Mouse (Mus musculus) heart, embryonic 16.5 days (tissue): Measurements from ENCODE around the gene Cblc. TPM values are rescaled to one million over a fixed set of nuclear protein-coding genes. Genes with fewer than 3 reads are reported as not detected.

Source experiments
- ATAC-seq: fragments of 200-750 bp; cut with Nextera tagmentation; replicated peaks from 2 replicates; pipeline ENCODE4 v1.8.0; 2017; ENCODE audit warnings: moderate number of reproducible peaks; ENCODE audit not compliant: insufficient read depth, low FRiP score; ENCODE audit errors: extremely low read depth
- H3K27ac ChIP-seq: fragments of 300-500 bp; sonication (generic); 2 replicates; pipeline ENCODE4 v1.5.1; 2014; ENCODE audit warnings: mild to moderate bottlenecking, low read length, control low read depth, moderate library complexity
- H3K27me3 ChIP-seq: fragments of 300-500 bp; sonication (generic); 2 replicates; pipeline ENCODE4 v1.6.1; 2014; ENCODE audit warnings: low read length, mixed read lengths; ENCODE audit not compliant: control insufficient read depth, insufficient read depth
- H3K36me3 ChIP-seq: fragments of 300-500 bp; sonication (generic); 2 replicates; pipeline ENCODE4 v1.6.1; 2014; ENCODE audit not compliant: control insufficient read depth, insufficient read depth
- H3K4me1 ChIP-seq: fragments of 300-500 bp; sonication (generic); 2 replicates; pipeline ENCODE4 v1.6.1; 2014; ENCODE audit warnings: low read length, mixed read lengths; ENCODE audit not compliant: control insufficient read depth, insufficient read depth
- H3K4me2 ChIP-seq: fragments of 300-500 bp; sonication (generic); 2 replicates; pipeline ENCODE4 v1.6.1; 2014; ENCODE audit warnings: low read depth, mild to moderate bottlenecking, control low read depth, low read length
- H3K4me3 ChIP-seq: fragments of 300-500 bp; sonication (generic); 2 replicates; pipeline ENCODE4 v1.5.1; 2014; ENCODE audit warnings: mild to moderate bottlenecking, control low read depth, low read length
- H3K9ac ChIP-seq: fragments of 300-500 bp; sonication (generic); 2 replicates; pipeline ENCODE4 v1.6.1; 2014; ENCODE audit warnings: low read length, control low read depth
- H3K9me3 ChIP-seq: fragments of 300-500 bp; sonication (generic); replicated peaks from 2 replicates; pipeline ENCODE4 v1.6.1; 2016; ENCODE audit warnings: low read length; ENCODE audit not compliant: control insufficient read depth
- WGBS: fragments of 180-500 bp; shearing (Covaris S2); extraction: QIAGEN DNeasy Blood & Tissue Kit; methylation state at CpG from one replicate; pipeline ENCODE4 v1.1.7; 2014; 5-methylcytosine and 5-hydroxymethylcytosine counted together
- polyA plus RNA-seq: library from polyadenylated mRNA; unstranded; fragments of >200 nt; fragmentation: Nextera tagmentation; extraction: Ambion mirVana; gene quantifications from 2 replicates; pipeline ENCODE4 v1.2.1, GENCODE M21; 2015

Cblc gene
- polyA plus RNA-seq, 1 experiment from 2014 or later = 1.2 TPM

DNA sequence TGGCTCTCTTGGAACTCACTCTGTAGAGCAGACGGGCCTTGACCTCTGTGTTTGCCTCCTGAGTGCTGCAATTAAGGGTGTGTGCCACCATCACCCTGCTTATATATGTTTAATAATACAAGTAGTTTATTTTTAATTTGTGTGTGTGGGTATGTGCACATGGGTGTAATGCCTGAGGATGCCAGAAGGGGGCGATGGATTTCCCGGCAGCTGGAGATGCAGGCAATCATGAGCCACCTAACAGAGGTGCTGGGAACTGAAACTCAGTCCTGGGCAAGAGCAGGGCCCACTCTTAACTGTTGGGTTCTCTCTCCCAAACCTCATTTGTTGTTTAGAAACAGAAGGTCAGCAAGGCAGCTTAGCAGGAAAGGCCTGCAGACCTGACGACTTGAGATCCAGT is 16.7 kb downstream of the Cblc start:
- H3K27me3 ChIP-seq = no peaks in the 10 kb centered on the region
- no peaks in the 10 kb centered on the region for H3K36me3 ChIP-seq
- no peak overlapping the region for H3K4me2 ChIP-seq
- no peak overlapping the region for H3K4me3 ChIP-seq
- no peak for ATAC-seq
- no peaks in the 10 kb centered on the region for H3K4me1 ChIP-seq
- H3K9ac ChIP-seq = no peak overlapping the region
- 76% methylated on average over 4 of the region's 4 CpGs for WGBS
- no peak overlapping the region for H3K27ac ChIP-seq
- 0 out of 2 replicates have a peak, but pooled peaks cover 2% of the 10 kb centered on the region for H3K9me3 ChIP-seq

DNA sequence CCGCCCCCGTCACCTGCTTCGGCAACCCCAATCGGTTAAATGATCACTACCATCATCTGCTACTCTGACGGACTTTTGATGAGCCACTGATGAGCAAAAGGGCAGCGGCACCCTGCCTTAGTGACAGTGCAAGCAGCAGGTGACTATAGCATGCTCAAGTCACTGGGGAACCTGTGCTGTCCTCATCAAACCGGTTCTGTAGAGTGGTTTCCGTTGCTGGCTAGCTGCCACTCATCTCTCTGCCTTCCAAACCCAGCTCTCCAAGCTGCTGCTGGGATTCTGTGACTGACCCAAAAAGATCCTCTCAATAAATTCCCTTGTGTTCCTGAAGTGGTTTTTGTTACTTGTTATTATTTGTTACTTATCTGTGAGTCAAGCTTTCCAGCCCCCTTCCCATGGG is 18.0 kb downstream of the Cblc start:
- Histone ChIP-seq H3K27ac (no peak overlapping the region), H3K4me3 (no peak overlapping the region), H3K27me3 (no peaks in the 10 kb centered on the region), H3K36me3 (no peaks in the 10 kb centered on the region), H3K4me1 (no peaks in the 10 kb centered on the region), H3K9me3 (0 out of 2 replicates have a peak, but pooled peaks cover 2% of the 10 kb centered on the region), H3K4me2 (no peak overlapping the region), H3K9ac (no peak overlapping the region)
- ATAC-seq = no peak
- 78% methylated on average over 8 of the region's 8 CpGs for WGBS

- Histone ChIP-seq H3K4me1 (no peaks in the 10 kb centered on the region), H3K4me2 (no peak overlapping the region), H3K27me3 (no peaks in the 10 kb centered on the region), H3K27ac (no peak overlapping the region), H3K9me3 (0 out of 2 replicates have a peak, but pooled peaks cover 2% of the 10 kb centered on the region), H3K9ac (no peak overlapping the region), H3K4me3 (no peak overlapping the region), H3K36me3 (no peaks in the 10 kb centered on the region)
- ATAC-seq = 0 out of 2 replicates have a peak, but pooled peaks have one; percentile 23
- WGBS = 70% methylated on average over 11 of the region's 11 CpGs
Observed at GRCm38 (mm10) chr7:19777049-19777723, 19.4 kb downstream of the Cblc start.

DNA sequence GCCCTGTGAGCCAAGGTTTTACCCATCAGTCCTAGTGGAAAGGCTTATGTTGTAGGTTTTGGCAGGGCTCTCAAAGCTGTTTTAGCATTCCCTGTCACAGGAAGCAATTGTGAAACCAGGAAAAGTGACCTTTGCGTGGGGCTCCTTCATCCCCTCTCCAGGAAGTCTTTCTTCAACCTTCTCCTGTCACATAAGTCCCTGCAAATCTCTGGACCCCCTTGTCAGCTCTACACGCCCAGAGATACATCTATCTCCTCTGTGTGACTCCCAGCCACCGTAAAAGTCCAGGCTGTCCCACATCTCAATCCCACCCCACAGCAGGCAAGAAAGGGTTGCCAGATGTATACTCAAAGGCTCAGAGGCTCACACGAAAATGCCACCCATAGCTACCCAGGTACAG is 24.9 kb downstream of the Cblc start:
- H3K4me1 ChIP-seq = peaks cover 26% of the 10 kb centered on the region
- H3K27me3 ChIP-seq = no peaks in the 10 kb centered on the region
- H3K9ac ChIP-seq = no peak overlapping the region
- no peaks in the 10 kb centered on the region for H3K9me3 ChIP-seq
- no peak overlapping the region for H3K4me2 ChIP-seq
- H3K36me3 ChIP-seq = peaks cover 4% of the 10 kb centered on the region
- no peak overlapping the region for H3K27ac ChIP-seq
- H3K4me3 ChIP-seq = no peak overlapping the region
- WGBS = 60% methylated on average over 4 of the region's 4 CpGs
- ATAC-seq = no peak

- peaks cover 28% of the 10 kb centered on the region for H3K4me1 ChIP-seq
- under 1% methylated on average over 7 of the region's 9 CpGs for WGBS
- peak; percentile 11; the same call in 1 of the 2 replicates for ATAC-seq
- peak within 1 kb of the TSS; percentile 61 for H3K4me3 ChIP-seq
- peaks cover 11% of the 10 kb centered on the region for H3K36me3 ChIP-seq
- H3K27ac ChIP-seq = peak within 1 kb of the TSS; percentile 73
- peak within 1 kb of the TSS; percentile 79 for H3K9ac ChIP-seq
- peak within 1 kb of the TSS; percentile 97 for H3K4me2 ChIP-seq
- no peaks in the 10 kb centered on the region for H3K27me3 ChIP-seq
- H3K9me3 ChIP-seq = no peaks in the 10 kb centered on the region
Observed at GRCm38 (mm10) chr7:19770984-19771391, 25.6 kb downstream of the Cblc start, which contains the start of gene Bcam. Gene Bcam, minus strand, starts transcription at chr7:19771016.

GRCm38 (mm10) chr7:19770375-19770754 is 26.2 kb downstream of the Cblc start:
- peak overlapping the region; percentile 61 for H3K4me3 ChIP-seq
- H3K27ac ChIP-seq = peak overlapping the region; percentile 73

GRCm38 (mm10) chr7:19769434-19770374 is 26.9 kb downstream of the Cblc start:
- ATAC-seq = peak; percentile 6; the same call in 1 of the 2 replicates
- 7% methylated on average over 16 of the region's 16 CpGs for WGBS

More at GRCm38 (mm10) chr7:19770375-19770754, 26.2 kb downstream of the Cblc start:
- peaks cover 14% of the 10 kb centered on the region for H3K36me3 ChIP-seq
- H3K27me3 ChIP-seq = no peaks in the 10 kb centered on the region
- H3K4me1 ChIP-seq = peaks cover 29% of the 10 kb centered on the region
- peak overlapping the region; percentile 97 for H3K4me2 ChIP-seq
- ATAC-seq = peak; percentile 75
- H3K9ac ChIP-seq = peak overlapping the region; percentile 79
- H3K9me3 ChIP-seq = no peaks in the 10 kb centered on the region
- under 1% methylated on average over 28 of the region's 28 CpGs for WGBS

GRCm38 (mm10) chr7:19769001-19769400 is 27.6 kb downstream of the Cblc start:
- Histone ChIP-seq H3K4me1 (peaks cover 32% of the 10 kb centered on the region), H3K9ac (peak overlapping the region; percentile 79), H3K36me3 (peaks cover 27% of the 10 kb centered on the region), H3K27ac (peak overlapping the region; percentile 73), H3K4me2 (peak overlapping the region; percentile 97), H3K4me3 (peak overlapping the region; percentile 61), H3K9me3 (no peaks in the 10 kb centered on the region), H3K27me3 (no peaks in the 10 kb centered on the region)
- WGBS = 16% methylated on average over 4 of the region's 4 CpGs
- ATAC-seq = 0 out of 2 replicates have a peak, but pooled peaks have one; percentile 23

More at GRCm38 (mm10) chr7:19769434-19770374, 26.9 kb downstream of the Cblc start:
- Histone ChIP-seq H3K9ac (peak overlapping the region; percentile 79), H3K4me2 (peak overlapping the region; percentile 97), H3K27me3 (no peaks in the 10 kb centered on the region), H3K9me3 (no peaks in the 10 kb centered on the region), H3K27ac (peak overlapping the region; percentile 73), H3K36me3 (peaks cover 20% of the 10 kb centered on the region), H3K4me3 (peak overlapping the region; percentile 61), H3K4me1 (peaks cover 29% of the 10 kb centered on the region)
